ENCODE assay signal across 28 mouse cellular contexts in the genomic region with DNA sequence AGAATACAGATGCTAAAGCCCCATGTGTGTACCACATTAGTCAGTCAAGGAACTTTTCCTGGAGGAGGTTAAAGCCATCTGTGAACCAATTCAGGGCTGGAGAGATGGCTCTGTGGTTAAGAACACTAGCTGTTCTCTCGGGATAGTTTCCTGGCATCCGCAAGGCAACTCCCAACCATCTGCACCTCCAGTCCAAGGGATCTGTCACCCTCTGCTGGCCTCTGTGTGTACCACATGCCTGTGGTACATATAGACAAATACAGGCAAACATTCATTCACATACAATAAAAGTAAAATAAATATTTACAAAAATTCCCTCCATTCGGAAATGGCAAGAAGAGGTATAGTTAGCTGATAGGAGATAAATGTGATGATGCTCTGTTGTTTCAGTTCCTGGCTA.
DNase-seq lines count a peak whose midpoint lies in the region; ATAC-seq and TF ChIP-seq lines count a peak whose summit lies in the region.
"Had no signal": no experiment of that assay in that cellular context is flagged by ENCODE, and none has a peak within 500 bp of the region (broad histone marks: within the 10 kb centered on the region; RNA-seq: fewer than 3 reads in every experiment).

No protein-coding gene starts in this region.

- H3K4me1 ChIP-seq in midbrain, postnatal 0 days (ENCODE audit: insufficient read depth, low read length), result peaks cover 2% of the 10 kb centered on the region; the same call in 1 of the 2 replicates
- peaks cover 26% of the 10 kb centered on the region for H3K4me1 ChIP-seq in midbrain, embryonic 15.5 days
- H3K4me1 ChIP-seq: limb, embryonic 13.5 days; lung, embryonic 15.5 days; midbrain, embryonic 10.5 days; stomach, embryonic 15.5 days had no signal

- H3K9me3 ChIP-seq in midbrain, postnatal 0 days (ENCODE audit: low read length), result no peaks in the 10 kb centered on the region
- H3K9me3 ChIP-seq in midbrain, embryonic 15.5 days, result no peaks in the 10 kb centered on the region
- H3K9me3 ChIP-seq: forebrain, embryonic 13.5 days; limb, embryonic 13.5 days; lung, embryonic 15.5 days; midbrain, embryonic 10.5 days; neural tube, embryonic 12.5 days; stomach, embryonic 15.5 days had no signal

- no peak overlapping the region for H3K9ac ChIP-seq in midbrain, postnatal 0 days (replicated peaks; ENCODE audit: low read length, poor library complexity, severe bottlenecking)
- H3K9ac ChIP-seq in midbrain, embryonic 15.5 days, result no peak overlapping the region
- H3K9ac ChIP-seq: forebrain, embryonic 13.5 days; hindbrain, embryonic 14.5 days; limb, embryonic 13.5 days; lung, embryonic 15.5 days; neural tube, embryonic 12.5 days; stomach, embryonic 15.5 days had no signal

- H3K27ac ChIP-seq in midbrain, postnatal 0 days (ENCODE audit: low read depth, low read length), result no peak overlapping the region
- H3K27ac ChIP-seq in midbrain, embryonic 15.5 days, result no peak overlapping the region
- H3K27ac ChIP-seq: forebrain, embryonic 13.5 days; hindbrain, embryonic 14.5 days; limb, embryonic 13.5 days; lung, embryonic 15.5 days; midbrain, embryonic 10.5 days; neural tube, embryonic 12.5 days; stomach, embryonic 15.5 days had no signal

- WGBS in midbrain, postnatal 0 days, result 98% methylated on average over 3 of the region's 3 CpGs
- WGBS in midbrain, embryonic 15.5 days, result 93% methylated on average over 3 of the region's 3 CpGs

- no peak overlapping the region for H3K4me3 ChIP-seq in midbrain, postnatal 0 days (ENCODE audit: low read depth, low read length)
- H3K4me3 ChIP-seq in midbrain, embryonic 15.5 days, result no peak overlapping the region
- H3K4me3 ChIP-seq: forebrain, embryonic 13.5 days; limb, embryonic 13.5 days; lung, embryonic 15.5 days; midbrain, embryonic 10.5 days; myocyte; neural tube, embryonic 12.5 days; stomach, embryonic 15.5 days had no signal

- TF ChIP-seq CTCF in midbrain, postnatal 0 days (IDR thresholded peaks at IDR 0.05), result peak; percentile 22; the same call in 1 of the 2 replicates

- peak; percentile 51 for DNase-seq in heart, adult 11 months
- DNase-seq in heart, postnatal 4 days, result no peak
- DNase-seq in midbrain, postnatal 0 days (ENCODE audit: low spot score), result no peak
- DNase-seq in ZHBTc4 (ENCODE audit: low read depth, low spot score), result peak; percentile 70
- no peak for DNase-seq in testis, postnatal 10 days (ENCODE audit: low spot score)
- DNase-seq in right cerebral cortex, postnatal 14 days, result no peak
- DNase-seq: adrenal gland, postnatal 14 days; cerebellum, adult 18-20 months; gastrocnemius, postnatal 25 days; heart, adult 18-20 months; heart, postnatal 36 days; kidney, adult 8-10 months; kidney, postnatal 10 days; thymus, adult 18-20 months; thymus, postnatal 25 days had no signal

- no peak for ATAC-seq in midbrain, postnatal 0 days (ENCODE audit: low FRiP score)
- no peak for ATAC-seq in midbrain, embryonic 15.5 days (replicated peaks)
- ATAC-seq: forebrain, embryonic 13.5 days; inflammation-experienced regulatory T-cells, adult 6 months; midbrain, embryonic 16.5 days had no signal

- H3K4me2 ChIP-seq in midbrain, postnatal 0 days (ENCODE audit: low read depth, low read length, poor library complexity, severe bottlenecking), result no peak overlapping the region
- no peak overlapping the region for H3K4me2 ChIP-seq in midbrain, embryonic 15.5 days
- H3K4me2 ChIP-seq: forebrain, embryonic 13.5 days; heart, embryonic 11.5 days; hindbrain, embryonic 14.5 days; limb, embryonic 13.5 days; liver, embryonic 11.5 days; lung, embryonic 15.5 days; neural tube, embryonic 12.5 days; stomach, embryonic 15.5 days had no signal

- H3K27me3 ChIP-seq in midbrain, postnatal 0 days (ENCODE audit: insufficient read depth, low read length), result no peaks in the 10 kb centered on the region
- no peaks in the 10 kb centered on the region for H3K27me3 ChIP-seq in midbrain, embryonic 15.5 days (replicated peaks)
- H3K27me3 ChIP-seq: forebrain, embryonic 13.5 days; lung, embryonic 15.5 days; neural tube, embryonic 12.5 days; stomach, embryonic 15.5 days had no signal

- H3K36me3 ChIP-seq in midbrain, postnatal 0 days (ENCODE audit: insufficient read depth, low read length), result no peaks in the 10 kb centered on the region
- no peaks in the 10 kb centered on the region for H3K36me3 ChIP-seq in midbrain, embryonic 15.5 days (replicated peaks)
- H3K36me3 ChIP-seq: limb, embryonic 13.5 days; lung, embryonic 15.5 days; midbrain, embryonic 10.5 days; neural tube, embryonic 12.5 days; stomach, embryonic 15.5 days had no signal

Comparison
In these comparisons a context has a peak if more than half of its experiments do, and no peak if none do; other contexts are left out.
1. DNase-seq: peak in heart, adult 11 months (single experiment) and ZHBTc4 (single experiment); none in heart, postnatal 4 days (single experiment), midbrain, postnatal 0 days (single experiment), testis, postnatal 10 days (single experiment) and right cerebral cortex, postnatal 14 days (single experiment).